Mouse (Mus musculus) erythroblast, embryonic 14.5 days (primary cell): Measurements from ENCODE around the gene Irs1. TPM values are rescaled to one million over a fixed set of nuclear protein-coding genes. Genes with fewer than 3 reads are reported as not detected.
A peak's percentile ranks its signal among the peaks of the same experiment; 100 is the strongest.

Source experiments
- H3K27me3 ChIP-seq: 2 replicates; pipeline ENCODE4 v1.6.1; 2012; ENCODE audit warnings: inconsistent platforms; ENCODE audit not compliant: control insufficient read depth
- H3K36me3 ChIP-seq: 2 replicates; pipeline ENCODE4 v1.6.1; 2012; ENCODE audit warnings: mild to moderate bottlenecking, inconsistent platforms; ENCODE audit not compliant: control insufficient read depth
- H3K4me1 ChIP-seq: 2 replicates; pipeline ENCODE4 v1.6.1; 2012; ENCODE audit warnings: inconsistent platforms; ENCODE audit not compliant: control insufficient read depth
- H3K4me3 ChIP-seq: replicated peaks from 2 replicates; pipeline ENCODE3; 2012; ENCODE audit warnings: moderate library complexity, mild to moderate bottlenecking, inconsistent platforms
- H3K9me3 ChIP-seq: 2 replicates; pipeline ENCODE4 v1.6.1; 2012; ENCODE audit warnings: low read length, inconsistent platforms, mixed read lengths; ENCODE audit not compliant: control insufficient read depth
- GATA1 ChIP-seq: IDR thresholded peaks from 2 replicates; pipeline ENCODE4 v1.6.1; 2012; ENCODE audit warnings: low read length, inconsistent platforms, mixed read lengths
- TAL1 ChIP-seq: IDR thresholded peaks from 3 replicates; pipeline ENCODE4 v1.6.1; 2012; ENCODE audit warnings: low read length, inconsistent platforms, mixed read lengths
- polyA plus RNA-seq: library from polyadenylated mRNA; stranded (reverse); fragments of >175 nt; gene quantifications from 2 replicates; pipeline ENCODE4 v1.2.3, GENCODE M21; 2012

Irs1 gene
- polyA plus RNA-seq, 1 experiment = 0.01 TPM

DNA sequence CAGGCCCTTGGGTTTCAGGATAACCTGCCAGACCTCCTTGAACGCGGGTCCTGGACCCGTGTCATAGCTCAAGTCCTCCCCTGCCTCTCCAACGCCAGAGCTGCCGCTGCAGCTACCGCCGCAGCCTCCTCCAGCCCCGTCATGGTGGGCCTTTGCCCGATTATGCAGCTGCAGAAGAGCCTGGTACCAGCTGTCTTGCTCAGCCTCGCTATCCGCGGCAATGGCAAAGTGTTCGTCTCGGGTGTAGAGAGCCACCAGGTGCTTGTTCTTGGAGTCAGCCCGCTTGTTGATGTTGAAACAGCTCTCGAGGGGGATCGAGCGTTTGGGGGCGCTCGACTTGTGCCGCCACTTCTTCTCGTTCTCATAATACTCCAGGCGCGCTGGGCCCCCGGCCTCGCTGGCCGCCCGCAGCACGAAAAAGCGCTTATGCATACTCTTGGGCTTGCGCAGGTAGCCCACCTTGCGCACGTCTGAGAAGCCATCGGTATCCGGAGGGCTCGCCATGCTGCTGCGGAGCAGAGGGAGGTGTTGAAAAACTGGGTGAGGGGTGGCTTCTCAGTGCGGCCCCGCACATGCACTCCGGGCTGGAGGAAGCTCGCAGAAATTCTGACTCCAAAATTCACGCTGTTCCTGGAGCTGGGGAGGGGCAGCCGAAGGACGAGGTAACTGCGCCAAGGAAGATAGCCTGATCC lies 1.1 kb downstream of the Irs1 start:
- Histone ChIP-seq H3K4me1 (no peaks in the 10 kb centered on the region; the same call in 1 of the 2 replicates), H3K36me3 (peaks cover 8% of the 10 kb centered on the region; the same call in 1 of the 2 replicates), H3K4me3 (peak overlapping the region; percentile 58), H3K9me3 (peaks cover 6% of the 10 kb centered on the region), H3K27me3 (peaks cover 94% of the 10 kb centered on the region)
- TF ChIP-seq TAL1 (no peak), GATA1 (no peak)

- Histone ChIP-seq H3K4me1 (no peaks in the 10 kb centered on the region; the same call in 1 of the 2 replicates), H3K36me3 (peaks cover 8% of the 10 kb centered on the region; the same call in 1 of the 2 replicates), H3K27me3 (peaks cover 91% of the 10 kb centered on the region), H3K9me3 (peaks cover 6% of the 10 kb centered on the region), H3K4me3 (peak overlapping the region; percentile 58)
- TF ChIP-seq TAL1 = no peak
- TF ChIP-seq GATA1 = no peak
Measured at GRCm38 (mm10) chr1:82289116-82289989, 1.9 kb downstream of the Irs1 start.

DNA sequence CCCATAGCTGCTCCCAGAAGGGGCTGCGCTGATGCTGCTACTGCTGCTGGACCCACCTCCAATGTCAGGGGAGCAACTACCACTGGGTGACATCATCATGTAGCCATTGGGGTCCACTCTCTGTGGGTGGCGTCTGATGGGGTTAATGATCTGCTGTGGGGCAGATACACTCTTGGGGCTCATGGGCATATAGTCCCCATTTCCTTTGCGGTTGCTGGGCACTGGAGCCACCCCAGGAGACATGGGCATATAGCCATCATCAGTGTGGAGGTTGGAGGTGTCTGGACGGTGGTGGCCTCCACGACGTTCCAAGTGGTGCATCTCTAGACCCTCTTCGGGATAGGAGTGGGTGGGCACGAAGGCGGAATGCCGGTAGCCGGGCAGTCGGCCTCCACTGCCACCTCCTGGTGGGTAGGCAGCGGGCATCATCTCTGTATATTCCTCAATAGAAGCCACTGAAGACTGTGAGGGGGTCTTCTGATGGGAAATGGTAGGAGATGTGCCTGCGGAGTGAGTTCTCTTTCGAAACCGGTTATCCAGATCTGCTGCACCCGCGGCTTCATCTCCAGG lies 2.7 kb downstream of the Irs1 start:
- Histone ChIP-seq H3K9me3 (peaks cover 6% of the 10 kb centered on the region), H3K27me3 (peaks cover 84% of the 10 kb centered on the region), H3K4me1 (peaks cover 6% of the 10 kb centered on the region), H3K4me3 (no peak overlapping the region), H3K36me3 (peaks cover 8% of the 10 kb centered on the region; the same call in 1 of the 2 replicates)
- no peak for TF ChIP-seq TAL1

GRCm38 (mm10) chr1:82287776-82288325 lies 3.4 kb downstream of the Irs1 start:
- peaks cover 77% of the 10 kb centered on the region for H3K27me3 ChIP-seq
- H3K4me3 ChIP-seq = no peak overlapping the region
- TF ChIP-seq TAL1 = no peak
- no peak for TF ChIP-seq GATA1
- peaks cover 6% of the 10 kb centered on the region for H3K9me3 ChIP-seq
- H3K36me3 ChIP-seq = peaks cover 8% of the 10 kb centered on the region; the same call in 1 of the 2 replicates
- peaks cover 12% of the 10 kb centered on the region for H3K4me1 ChIP-seq

GRCm38 (mm10) chr1:82287052-82287775 lies 4.0 kb downstream of the Irs1 start:
- H3K9me3 ChIP-seq = peaks cover 6% of the 10 kb centered on the region
- H3K36me3 ChIP-seq = peaks cover 8% of the 10 kb centered on the region; the same call in 1 of the 2 replicates
- peaks cover 71% of the 10 kb centered on the region for H3K27me3 ChIP-seq
- H3K4me3 ChIP-seq = peak overlapping the region; percentile 0
- TF ChIP-seq TAL1 = no peak
- no peak for TF ChIP-seq GATA1
- H3K4me1 ChIP-seq = peaks cover 16% of the 10 kb centered on the region

- Histone ChIP-seq H3K27me3 (peaks cover 63% of the 10 kb centered on the region), H3K9me3 (peaks cover 6% of the 10 kb centered on the region), H3K36me3 (peaks cover 8% of the 10 kb centered on the region; the same call in 1 of the 2 replicates), H3K4me3 (peak overlapping the region; percentile 5), H3K4me1 (peaks cover 16% of the 10 kb centered on the region)
- TF ChIP-seq TAL1 (no peak), GATA1 (no peak)
Measured at GRCm38 (mm10) chr1:82286190-82287051, 4.8 kb downstream of the Irs1 start.

GRCm38 (mm10) chr1:82285461-82286189 lies 5.6 kb downstream of the Irs1 start:
- H3K36me3 ChIP-seq = peaks cover 8% of the 10 kb centered on the region; the same call in 1 of the 2 replicates
- H3K9me3 ChIP-seq = peaks cover 5% of the 10 kb centered on the region
- TF ChIP-seq GATA1 = no peak
- no peak for TF ChIP-seq TAL1
- H3K4me1 ChIP-seq = peaks cover 16% of the 10 kb centered on the region
- peaks cover 57% of the 10 kb centered on the region for H3K27me3 ChIP-seq
- H3K4me3 ChIP-seq = no peak overlapping the region
